Mouse (Mus musculus): ENCODE measurements around the gene Taf10.

DNA sequence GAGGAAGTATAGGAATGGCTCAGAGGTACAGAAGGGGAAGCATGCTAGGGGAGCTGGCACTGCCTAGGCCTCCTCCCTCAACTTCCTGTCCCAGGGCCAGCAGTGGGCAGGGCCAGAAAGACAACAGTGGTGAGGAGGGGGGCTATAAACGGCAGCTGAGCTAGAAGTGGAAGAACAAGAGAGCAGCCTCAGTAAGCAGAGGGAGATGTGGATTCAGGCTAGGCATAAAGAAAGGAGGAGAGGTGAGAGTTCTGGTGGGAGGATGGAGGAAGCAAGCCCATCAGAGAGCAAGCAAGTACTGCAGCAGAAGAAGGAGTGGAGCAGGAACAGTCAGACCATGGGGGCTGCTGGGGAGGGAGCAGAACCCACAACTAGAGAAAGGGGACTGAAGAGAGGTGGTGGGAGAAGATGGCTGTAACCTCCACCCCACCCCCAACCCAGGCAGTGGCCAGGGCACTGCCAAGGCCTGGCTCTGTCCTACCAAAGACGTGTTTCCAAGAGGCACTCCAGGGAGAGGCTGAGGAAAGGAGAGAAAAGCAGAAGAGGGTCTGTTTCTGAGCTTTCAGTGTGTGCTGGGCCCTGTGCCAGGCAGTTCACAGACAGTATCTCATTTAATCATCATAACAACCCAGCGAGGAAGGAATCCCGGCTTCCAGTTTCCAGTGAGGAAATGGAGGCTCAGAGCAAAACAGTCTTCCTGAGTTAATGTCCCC lies 34.5 kb upstream of the Taf10 start:
- TF ChIP-seq CTCF (IDR thresholded peaks at IDR 0.05): no peak
- TF ChIP-seq POLR2A (IDR thresholded peaks at IDR 0.05; ENCODE audit: insufficient read depth, low read depth, low read length): no peak
